Mouse (Mus musculus) CD8-positive naive resting alpha-beta T cell, adult 2 months (primary cell): Measurements from ENCODE around the gene Trim29.

Experiments
- DNase-seq, 2 experiments: peaks; one replicate each; pipeline ENCODE4 v3.0.0; 2022; ENCODE audit warnings: low read depth in 2 of 2, low spot score in 2 of 2

The Trim29 gene

GRCm38 (mm10) chr9:43310538-43310937 lies at the start of gene Trim29:
TSS of gene Trim29 (plus strand) at chr9:43310848.
- no peak for DNase-seq

- no peak for DNase-seq
Measured at GRCm38 (mm10) chr9:43261124-43261907, 49.3 kb upstream of the Trim29 start.

GRCm38 (mm10) chr9:43261941-43262340 lies 48.7 kb upstream of the Trim29 start:
- DNase-seq: no peak

- no peak for DNase-seq
Measured at GRCm38 (mm10) chr9:43262390-43262789, 48.3 kb upstream of the Trim29 start.

GRCm38 (mm10) chr9:43262811-43263550 lies 47.7 kb upstream of the Trim29 start:
- no peak for DNase-seq

- DNase-seq: no peak
Measured at GRCm38 (mm10) chr9:43263946-43264451, 46.6 kb upstream of the Trim29 start.

GRCm38 (mm10) chr9:43265194-43265593 lies 45.5 kb upstream of the Trim29 start:
- no peak for DNase-seq

- DNase-seq: no peak
Measured at GRCm38 (mm10) chr9:43267357-43267756, 43.3 kb upstream of the Trim29 start.

- no peak for DNase-seq
Measured at GRCm38 (mm10) chr9:43269166-43269565, 41.5 kb upstream of the Trim29 start.

GRCm38 (mm10) chr9:43270723-43271252 lies 39.9 kb upstream of the Trim29 start:
- no peak for DNase-seq

- no peak for DNase-seq
Measured at GRCm38 (mm10) chr9:43271761-43272518, 38.7 kb upstream of the Trim29 start.

- DNase-seq: no peak
Measured at GRCm38 (mm10) chr9:43273735-43274134, 36.9 kb upstream of the Trim29 start.

GRCm38 (mm10) chr9:43284284-43284683 lies 26.4 kb upstream of the Trim29 start:
- peak; percentile 6 to 25 for DNase-seq

GRCm38 (mm10) chr9:43285281-43285680 lies 25.4 kb upstream of the Trim29 start:
- DNase-seq: no peak

GRCm38 (mm10) chr9:43286870-43287269 lies 23.8 kb upstream of the Trim29 start:
- DNase-seq: peak in 1 of 2 experiments; percentile 9

- no peak for DNase-seq
Measured at GRCm38 (mm10) chr9:43293058-43293457, 17.6 kb upstream of the Trim29 start.

- no peak for DNase-seq
Measured at GRCm38 (mm10) chr9:43300394-43300793, 10.3 kb upstream of the Trim29 start.

- no peak for DNase-seq
Measured at GRCm38 (mm10) chr9:43302989-43303388, 7.7 kb upstream of the Trim29 start.

- no peak for DNase-seq
Measured at GRCm38 (mm10) chr9:43305882-43306281, 4.8 kb upstream of the Trim29 start.

- no peak for DNase-seq
Measured at GRCm38 (mm10) chr9:43309087-43309872, 1.4 kb upstream of the Trim29 start.
